Mouse (Mus musculus) liver, embryonic 16.5 days (tissue): ENCODE measurements at regions not wholly inside any gene's neighbourhood (a gene's known extent, or its start where the extent isn't known, plus 50 kb on each side); places are given as distances from the start of the nearest gene placed in this dataset.

Source experiments
- ATAC-seq: fragments of 200-750 bp; cut with Nextera tagmentation; 2 replicates; pipeline ENCODE4 v1.8.0; 2017; ENCODE audit warnings: low read depth, mild to moderate bottlenecking, moderate number of reproducible peaks, moderate library complexity
- H3K27ac ChIP-seq: fragments of 300-500 bp; sonication (generic); 2 replicates; pipeline ENCODE4 v1.5.1; 2014; ENCODE audit warnings: mild to moderate bottlenecking, low read length
- H3K27me3 ChIP-seq: fragments of 300-500 bp; sonication (generic); 2 replicates; pipeline ENCODE4 v1.6.1; 2014; ENCODE audit warnings: low read depth, low read length, mixed read lengths; ENCODE audit not compliant: control insufficient read depth, insufficient read depth
- H3K36me3 ChIP-seq: fragments of 300-500 bp; sonication (generic); 2 replicates; pipeline ENCODE4 v1.6.1; 2014; ENCODE audit warnings: mild to moderate bottlenecking; ENCODE audit not compliant: control insufficient read depth, insufficient read depth
- H3K4me1 ChIP-seq: fragments of 300-500 bp; sonication (generic); 2 replicates; pipeline ENCODE4 v1.6.1; 2014; ENCODE audit warnings: low read depth, low read length, mixed read lengths; ENCODE audit not compliant: control insufficient read depth
- H3K4me2 ChIP-seq: fragments of 300-500 bp; sonication (generic); 2 replicates; pipeline ENCODE4 v1.6.1; 2014; ENCODE audit warnings: low read depth, low read length, mixed read lengths
- H3K4me3 ChIP-seq: fragments of 300-500 bp; sonication (generic); 2 replicates; pipeline ENCODE4 v1.5.1; 2014; ENCODE audit warnings: low read depth, mild to moderate bottlenecking, low read length
- H3K9ac ChIP-seq: fragments of 300-500 bp; sonication (generic); 2 replicates; pipeline ENCODE4 v1.6.1; 2014; ENCODE audit warnings: low read depth, low read length
- H3K9me3 ChIP-seq: fragments of 300-500 bp; sonication (generic); replicated peaks from 2 replicates; pipeline ENCODE4 v1.6.1; 2016; ENCODE audit warnings: low read length; ENCODE audit not compliant: control insufficient read depth
- WGBS: fragments of 180-500 bp; shearing (Covaris S2); extraction: QIAGEN DNeasy Blood & Tissue Kit; methylation state at CpG from one replicate; pipeline ENCODE4 v1.1.7; 2014; ENCODE audit not compliant: insufficient replicate concordance; 5-methylcytosine and 5-hydroxymethylcytosine counted together

DNA sequence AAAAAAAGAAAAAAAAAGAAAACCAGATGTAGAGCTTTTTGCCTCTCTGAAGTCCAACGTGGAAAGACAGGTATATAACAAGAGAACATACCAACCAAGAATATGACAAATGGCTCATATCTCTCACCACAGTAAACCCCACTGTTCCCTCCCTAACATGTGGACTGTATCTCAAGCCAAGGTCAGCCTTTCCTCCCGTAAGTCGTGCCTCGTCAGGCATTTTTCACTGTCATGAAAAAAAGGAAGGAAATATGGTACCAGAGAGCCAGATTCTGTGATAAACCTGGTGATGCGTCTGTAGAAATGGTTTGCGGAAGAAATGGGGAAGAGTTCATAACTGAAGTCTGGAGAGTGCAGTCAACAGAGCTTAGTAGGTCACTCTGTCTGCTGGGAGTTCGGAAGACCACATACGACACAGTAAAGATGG lies 185.7 kb downstream of the Rpap3 start:
- no peak overlapping the region for H3K9ac ChIP-seq
- no peak overlapping the region for H3K4me3 ChIP-seq
- ATAC-seq: no peak
- no peaks in the 10 kb centered on the region for H3K36me3 ChIP-seq
- no peaks in the 10 kb centered on the region for H3K4me1 ChIP-seq
- no peak overlapping the region for H3K4me2 ChIP-seq
- no peak overlapping the region for H3K27ac ChIP-seq
- WGBS: 13% methylated on average over 8 of the region's 8 CpGs
- H3K9me3 ChIP-seq: no peaks in the 10 kb centered on the region
- H3K27me3 ChIP-seq: no peaks in the 10 kb centered on the region

GRCm38 (mm10) chr15:97517926-97518325 lies 187.7 kb downstream of the Rpap3 start:
- Histone ChIP-seq H3K9ac (no peak overlapping the region), H3K27ac (no peak overlapping the region), H3K4me3 (no peak overlapping the region), H3K27me3 (no peaks in the 10 kb centered on the region), H3K36me3 (no peaks in the 10 kb centered on the region), H3K9me3 (no peaks in the 10 kb centered on the region), H3K4me2 (no peak overlapping the region), H3K4me1 (no peaks in the 10 kb centered on the region)
- ATAC-seq: no peak; the same call in 1 of the 2 replicates
- 60% methylated on average over 10 of the region's 10 CpGs for WGBS

DNA sequence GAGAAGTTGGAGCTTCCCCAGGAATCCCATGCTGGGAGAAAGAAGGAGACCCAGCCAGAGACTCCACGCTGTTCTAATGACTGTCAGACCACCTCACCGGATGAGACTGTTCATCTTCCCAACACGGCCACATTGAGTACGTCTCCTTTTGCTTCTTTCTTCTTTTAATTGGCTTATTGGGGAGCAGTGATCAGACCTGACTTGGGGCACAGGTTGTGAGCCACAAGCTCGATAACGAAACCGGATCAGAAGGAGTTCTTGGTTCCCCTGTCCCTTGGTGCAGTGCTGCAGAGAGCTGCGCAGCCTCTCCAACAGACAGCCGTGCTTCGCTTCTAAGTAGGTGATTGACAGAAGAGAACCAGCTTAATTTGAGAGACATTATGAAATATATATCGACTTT lies 188.4 kb downstream of the Rpap3 start:
- Histone ChIP-seq H3K27me3 (no peaks in the 10 kb centered on the region), H3K4me1 (no peaks in the 10 kb centered on the region), H3K9me3 (no peaks in the 10 kb centered on the region), H3K9ac (no peak overlapping the region), H3K36me3 (no peaks in the 10 kb centered on the region), H3K27ac (no peak overlapping the region), H3K4me3 (no peak overlapping the region), H3K4me2 (no peak overlapping the region)
- 76% methylated on average over 11 of the region's 11 CpGs for WGBS
- no peak for ATAC-seq

- Histone ChIP-seq H3K27ac (no peak overlapping the region), H3K9ac (no peak overlapping the region), H3K4me2 (no peak overlapping the region), H3K4me3 (no peak overlapping the region), H3K9me3 (no peaks in the 10 kb centered on the region), H3K27me3 (no peaks in the 10 kb centered on the region), H3K36me3 (no peaks in the 10 kb centered on the region), H3K4me1 (no peaks in the 10 kb centered on the region)
- no peak for ATAC-seq
- WGBS: 48% methylated on average over 4 of the region's 4 CpGs
These were observed 189.9 kb downstream of the Rpap3 start for GRCm38 (mm10) chr15:97515773-97516172.

- no peak overlapping the region for H3K27ac ChIP-seq
- no peaks in the 10 kb centered on the region for H3K4me1 ChIP-seq
- H3K36me3 ChIP-seq: no peaks in the 10 kb centered on the region
- H3K4me3 ChIP-seq: no peak overlapping the region
- no peak overlapping the region for H3K4me2 ChIP-seq
- no peak for ATAC-seq
- no peak overlapping the region for H3K9ac ChIP-seq
- H3K27me3 ChIP-seq: no peaks in the 10 kb centered on the region
- H3K9me3 ChIP-seq: no peaks in the 10 kb centered on the region
- WGBS: 79% methylated on average over 16 of the region's 16 CpGs
These were observed 197.8 kb downstream of the Rpap3 start for GRCm38 (mm10) chr15:97507656-97508306.

DNA sequence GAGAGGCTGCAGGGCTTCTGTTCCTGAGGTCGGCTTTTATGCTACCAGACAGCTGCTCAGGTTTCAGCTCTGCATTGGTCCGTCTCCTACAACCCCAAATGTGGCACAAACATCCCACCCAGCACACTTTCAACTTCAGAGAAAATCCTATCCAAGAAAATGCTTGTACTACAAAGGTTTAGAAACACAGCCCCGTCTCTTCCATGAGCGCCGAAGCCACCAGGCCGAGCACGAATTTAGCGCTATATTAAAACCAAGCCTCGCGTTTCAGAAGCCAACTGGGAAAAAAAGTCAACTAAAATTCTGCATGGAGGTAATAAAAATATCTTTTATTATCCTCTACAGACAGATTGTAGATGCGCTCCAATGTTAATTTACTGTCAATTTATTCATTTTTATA lies 198.4 kb downstream of the Rpap3 start:
- no peaks in the 10 kb centered on the region for H3K36me3 ChIP-seq
- H3K27me3 ChIP-seq: no peaks in the 10 kb centered on the region
- H3K27ac ChIP-seq: no peak overlapping the region
- no peak overlapping the region for H3K4me2 ChIP-seq
- no peak overlapping the region for H3K4me3 ChIP-seq
- no peaks in the 10 kb centered on the region for H3K9me3 ChIP-seq
- H3K9ac ChIP-seq: no peak overlapping the region
- no peak for ATAC-seq
- 84% methylated on average over 11 of the region's 11 CpGs for WGBS
- no peaks in the 10 kb centered on the region for H3K4me1 ChIP-seq

DNA sequence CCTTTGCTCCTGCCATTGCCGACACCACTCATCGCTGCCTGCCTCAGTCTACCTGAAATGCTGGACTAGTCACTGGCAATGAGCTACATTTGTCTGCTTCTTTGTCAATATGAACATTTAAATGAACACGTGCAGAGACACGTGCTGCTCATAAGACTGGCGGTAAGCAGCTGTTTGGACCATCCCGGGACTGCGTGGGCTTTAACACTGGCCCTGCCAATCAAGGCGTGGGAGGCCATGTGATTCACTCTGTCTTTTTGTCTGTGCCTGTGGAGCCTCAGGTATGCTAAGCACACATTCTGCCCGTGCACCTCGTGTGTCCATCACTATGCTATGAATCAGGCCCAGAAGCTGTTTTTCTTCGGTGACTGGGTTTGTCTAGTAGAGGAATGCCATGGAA lies 199.9 kb downstream of the Rpap3 start:
- H3K27ac ChIP-seq: no peak overlapping the region
- H3K9ac ChIP-seq: no peak overlapping the region
- H3K27me3 ChIP-seq: no peaks in the 10 kb centered on the region
- H3K4me2 ChIP-seq: no peak overlapping the region
- H3K4me1 ChIP-seq: no peaks in the 10 kb centered on the region
- no peak overlapping the region for H3K4me3 ChIP-seq
- no peaks in the 10 kb centered on the region for H3K36me3 ChIP-seq
- ATAC-seq: no peak
- no peaks in the 10 kb centered on the region for H3K9me3 ChIP-seq
- 73% methylated on average over 11 of the region's 11 CpGs for WGBS

- H3K9me3 ChIP-seq: no peaks in the 10 kb centered on the region
- H3K4me3 ChIP-seq: no peak overlapping the region
- no peak overlapping the region for H3K4me2 ChIP-seq
- no peak overlapping the region for H3K27ac ChIP-seq
- no peak for ATAC-seq
- H3K27me3 ChIP-seq: no peaks in the 10 kb centered on the region
- 27% methylated on average over 1 of the region's 1 CpGs for WGBS
- no peak overlapping the region for H3K9ac ChIP-seq
- H3K36me3 ChIP-seq: no peaks in the 10 kb centered on the region
- no peaks in the 10 kb centered on the region for H3K4me1 ChIP-seq
These were observed 201.3 kb downstream of the Rpap3 start for GRCm38 (mm10) chr15:97504325-97504724.

GRCm38 (mm10) chr15:97502056-97502455 lies 203.6 kb downstream of the Rpap3 start:
- H3K9me3 ChIP-seq: no peaks in the 10 kb centered on the region
- no peak overlapping the region for H3K9ac ChIP-seq
- H3K4me2 ChIP-seq: no peak overlapping the region
- H3K4me3 ChIP-seq: no peak overlapping the region
- 63% methylated on average over 7 of the region's 7 CpGs for WGBS
- ATAC-seq: no peak
- no peaks in the 10 kb centered on the region for H3K36me3 ChIP-seq
- H3K27ac ChIP-seq: no peak overlapping the region
- H3K4me1 ChIP-seq: no peaks in the 10 kb centered on the region
- H3K27me3 ChIP-seq: no peaks in the 10 kb centered on the region
